Mouse (Mus musculus): Measurements from ENCODE around the gene S100a9. TPM values are rescaled to one million over a fixed set of nuclear protein-coding genes. Genes with fewer than 3 reads are reported as not detected.

Gene S100a9
- polyA plus RNA-seq, 1 experiment from 2014 or later = 0.46 TPM

DNA sequence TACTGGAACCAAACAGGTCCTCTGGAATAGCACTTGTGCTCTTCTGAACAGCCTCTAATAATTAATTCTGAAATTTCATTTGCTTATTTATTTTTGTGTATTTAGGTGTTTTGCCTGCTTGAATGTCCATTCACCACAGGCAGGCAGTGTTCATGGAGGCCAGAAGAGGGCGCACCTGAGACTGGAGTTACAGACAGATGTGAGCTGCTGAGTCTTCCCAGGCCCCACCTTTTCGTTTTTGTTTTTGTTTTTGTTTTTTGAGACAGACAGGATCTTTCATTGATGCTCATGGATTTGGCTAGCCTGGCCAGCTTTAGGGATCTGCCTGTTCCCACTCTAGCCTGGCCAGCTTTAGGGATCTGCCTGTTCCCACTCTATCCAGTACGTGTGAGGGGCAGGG is 51.3 kb downstream of the S100a9 start:
- Histone ChIP-seq H3K4me1 (ENCODE audit: control insufficient read depth, insufficient read depth, low read length) (no peaks in the 10 kb centered on the region), H3K9ac (replicated peaks; ENCODE audit: low read depth, low read length) (no peak overlapping the region), H3K9me3 (ENCODE audit: control insufficient read depth, low read length) (no peaks in the 10 kb centered on the region), H3K27me3 (ENCODE audit: control insufficient read depth, insufficient read depth, low read length) (no peaks in the 10 kb centered on the region), H3K36me3 (ENCODE audit: control insufficient read depth, insufficient read depth, low read length) (no peaks in the 10 kb centered on the region), H3K4me3 (ENCODE audit: low read depth, low read length) (no peak overlapping the region), H3K27ac (ENCODE audit: low read depth, low read length) (no peak overlapping the region), H3K4me2 (ENCODE audit: low read depth, low read length) (no peak overlapping the region)
- ATAC-seq (ENCODE audit: low read depth) = no peak
- WGBS = 48% methylated on average over 3 of the region's 3 CpGs

Other genes starting within 250 kb of the S100a9 start
- gene Npr1, start 229.9 kb downstream of the S100a9 start, polyA plus RNA-seq (2014; fragmentation: Nextera tagmentation; extraction: Ambion mirVana) = 1.4 and 4.0 TPM in 2 replicates
- 262 and 269 TPM in 2 replicates for gene Ilf2, start 219.6 kb downstream of the S100a9 start, polyA plus RNA-seq (2014; fragmentation: Nextera tagmentation; extraction: Ambion mirVana)
- 106 and 112 TPM in 2 replicates for gene Snapin, start 204.7 kb downstream of the S100a9 start, polyA plus RNA-seq (2014; fragmentation: Nextera tagmentation; extraction: Ambion mirVana)
- gene Chtop, start 186.2 kb downstream of the S100a9 start, polyA plus RNA-seq (2014; fragmentation: Nextera tagmentation; extraction: Ambion mirVana) = 116 and 123 TPM in 2 replicates
- gene S100a1, start 181.3 kb downstream of the S100a9 start, polyA plus RNA-seq (2014; fragmentation: Nextera tagmentation; extraction: Ambion mirVana) = 15.8 and 18.6 TPM in 2 replicates
- 6.9 and 11.0 TPM in 2 replicates for gene S100a13, start 181.3 kb downstream of the S100a9 start, polyA plus RNA-seq (2014; fragmentation: Nextera tagmentation; extraction: Ambion mirVana)
- not detected in 2 replicates for gene S100a14, start 168.9 kb downstream of the S100a9 start, polyA plus RNA-seq (2014; fragmentation: Nextera tagmentation; extraction: Ambion mirVana)
- 22.5 and 33.3 TPM in 2 replicates for gene S100a16, start 158.5 kb downstream of the S100a9 start, polyA plus RNA-seq (2014; fragmentation: Nextera tagmentation; extraction: Ambion mirVana)
- gene S100a3, start 135.1 kb downstream of the S100a9 start, polyA plus RNA-seq (2014; fragmentation: Nextera tagmentation; extraction: Ambion mirVana) = 0.31 and 2.0 TPM in 2 replicates
- not detected in 2 replicates for gene S100a2, start 105.5 kb downstream of the S100a9 start, polyA plus RNA-seq (2014; fragmentation: Nextera tagmentation; extraction: Ambion mirVana)
- not detected in 2 replicates for gene Gm42674, start 93.8 kb downstream of the S100a9 start, polyA plus RNA-seq (2014; fragmentation: Nextera tagmentation; extraction: Ambion mirVana)
- 1.2 TPM in 1 of 2 replicates, not detected in the other for gene S100a4, start 92.0 kb downstream of the S100a9 start, polyA plus RNA-seq (2014; fragmentation: Nextera tagmentation; extraction: Ambion mirVana)
- not detected in 2 replicates for gene S100a5, start 87.2 kb downstream of the S100a9 start, polyA plus RNA-seq (2014; fragmentation: Nextera tagmentation; extraction: Ambion mirVana)
- 11.8 and 27.5 TPM in 2 replicates for gene S100a6, start 82.8 kb downstream of the S100a9 start, polyA plus RNA-seq (2014; fragmentation: Nextera tagmentation; extraction: Ambion mirVana)
- not detected in 2 replicates for gene S100a7a, start 41.7 kb downstream of the S100a9 start, polyA plus RNA-seq (2014; fragmentation: Nextera tagmentation; extraction: Ambion mirVana)
- gene S100a8, start 26.7 kb downstream of the S100a9 start, polyA plus RNA-seq (2014; fragmentation: Nextera tagmentation; extraction: Ambion mirVana) = 1.8 and 9.7 TPM in 2 replicates
- gene Pglyrp4, start 31.2 kb upstream of the S100a9 start, polyA plus RNA-seq (2014; fragmentation: Nextera tagmentation; extraction: Ambion mirVana) = not detected in 2 replicates
- not detected in 2 replicates for gene Gm5849, start 82.2 kb upstream of the S100a9 start, polyA plus RNA-seq (2014; fragmentation: Nextera tagmentation; extraction: Ambion mirVana)